Mouse (Mus musculus) lung, embryonic 14.5 days (tissue): ENCODE data around the gene A730015C16Rik. TPM values are rescaled to one million over a fixed set of nuclear protein-coding genes. Genes with fewer than 3 reads are reported as not detected.
A peak's percentile ranks its signal among the peaks of the same experiment; 100 is the strongest.

Experiments
- ATAC-seq: fragments of 200-750 bp; cut with Nextera tagmentation; 2 replicates; pipeline ENCODE4 v1.8.0; 2017; ENCODE audit warnings: mild to moderate bottlenecking, moderate TSS enrichment, moderate library complexity; ENCODE audit not compliant: insufficient read depth
- DNase-seq: peaks from one replicate; pipeline ENCODE4 v3.0.0-alpha.2; 2015
- H3K27ac ChIP-seq: fragments of 300-500 bp; sonication (generic); 2 replicates; pipeline ENCODE4 v1.5.1; 2014; ENCODE audit warnings: low read depth, mild to moderate bottlenecking, moderate library complexity
- H3K27me3 ChIP-seq: fragments of 300-500 bp; sonication (generic); 2 replicates; pipeline ENCODE4 v1.6.1; 2014; ENCODE audit warnings: low read length, control low read depth; ENCODE audit not compliant: insufficient read depth
- H3K36me3 ChIP-seq: fragments of 300-500 bp; sonication (generic); 2 replicates; pipeline ENCODE4 v1.6.1; 2014; ENCODE audit warnings: control low read depth; ENCODE audit not compliant: insufficient read depth
- H3K4me1 ChIP-seq: fragments of 300-500 bp; sonication (generic); 2 replicates; pipeline ENCODE4 v1.6.1; 2014; ENCODE audit warnings: antibody characterized with exemption, control low read depth; ENCODE audit not compliant: insufficient read depth
- H3K4me2 ChIP-seq: fragments of 300-500 bp; sonication (generic); 2 replicates; pipeline ENCODE4 v1.6.1; 2014; ENCODE audit warnings: mild to moderate bottlenecking
- H3K4me3 ChIP-seq: fragments of 300-500 bp; sonication (generic); 2 replicates; pipeline ENCODE4 v1.5.1; 2014; ENCODE audit warnings: low read depth, low read length
- H3K9ac ChIP-seq: fragments of 300-500 bp; sonication (generic); 2 replicates; pipeline ENCODE4 v1.6.1; 2014
- H3K9me3 ChIP-seq: fragments of 300-500 bp; sonication (generic); 2 replicates; pipeline ENCODE4 v1.6.1; 2016; ENCODE audit warnings: low read depth, low read length, control low read depth
- CTCF ChIP-seq: IDR thresholded peaks from 2 replicates; pipeline ENCODE4 v1.5.1; 2016; ENCODE audit warnings: antibody characterized with exemption, low read depth
- WGBS: fragments of 180-500 bp; shearing (Covaris S2); extraction: QIAGEN DNeasy Blood & Tissue Kit; methylation state at CpG from one replicate; pipeline ENCODE4 v1.1.7; 2014; 5-methylcytosine and 5-hydroxymethylcytosine counted together
- polyA plus RNA-seq: library from polyadenylated mRNA; unstranded; fragments of >200 nt; fragmentation: Nextera tagmentation; extraction: Ambion mirVana; gene quantifications from 2 replicates; pipeline ENCODE4 v1.2.1, GENCODE M21; 2014

A730015C16Rik gene
- polyA plus RNA-seq, 1 experiment from 2014 or later: 1.3 TPM

GRCm38 (mm10) chr4:108798083-108798830 is 50.2 kb downstream of the A730015C16Rik start:
- peak; percentile 89 for DNase-seq
- 54% methylated on average over 2 of the region's 2 CpGs for WGBS
- Histone ChIP-seq H3K36me3 (no peaks in the 10 kb centered on the region), H3K4me1 (no peaks in the 10 kb centered on the region), H3K27ac (no peak overlapping the region), H3K9ac (no peak overlapping the region), H3K27me3 (no peaks in the 10 kb centered on the region), H3K4me3 (no peak overlapping the region), H3K4me2 (no peak overlapping the region), H3K9me3 (no peaks in the 10 kb centered on the region)
- TF ChIP-seq CTCF: peak; percentile 77
- peak; percentile 65; the same call in 1 of the 2 replicates for ATAC-seq

Other genes with a start within 250 kb of the A730015C16Rik start
- gene Cc2d1b, start 228.7 kb downstream of the A730015C16Rik start, polyA plus RNA-seq: 31.1 and 31.4 TPM in 2 replicates
- 2.2 and 3.1 TPM in 2 replicates for gene 3110021N24Rik, start 129.0 kb downstream of the A730015C16Rik start, polyA plus RNA-seq
- gene Zfyve9, start 67.8 kb downstream of the A730015C16Rik start, polyA plus RNA-seq: 5.2 and 5.5 TPM in 2 replicates
- gene Btf3l4, start 15.0 kb downstream of the A730015C16Rik start, polyA plus RNA-seq: 167 and 176 TPM in 2 replicates
- 129 and 131 TPM in 2 replicates for gene Txndc12, start 14.0 kb downstream of the A730015C16Rik start, polyA plus RNA-seq
- gene Kti12, start 834 bp downstream of the A730015C16Rik start, polyA plus RNA-seq: 57.4 and 62.8 TPM in 2 replicates
- gene Rab3b, start 30.4 kb upstream of the A730015C16Rik start, polyA plus RNA-seq: 6.3 and 8.0 TPM in 2 replicates
- gene Nrd1, start 152.0 kb upstream of the A730015C16Rik start, polyA plus RNA-seq: 49.6 and 51.4 TPM in 2 replicates